Mouse (Mus musculus) activated CD4-positive, CD25-positive, alpha-beta regulatory T cell, adult 9 weeks (primary cell): ENCODE results near the gene Akap8l. TPM values are rescaled to one million over a fixed set of nuclear protein-coding genes. Genes with fewer than 3 reads are reported as not detected.

Experiments
- polyA plus RNA-seq: library from polyadenylated mRNA; unstranded; fragments of 100-300 nt; shearing (Covaris generic); gene quantifications from one replicate; pipeline ENCODE4 v1.2.1, GENCODE M21; 2017

Gene Akap8l
- 247 TPM for polyA plus RNA-seq

DNA sequence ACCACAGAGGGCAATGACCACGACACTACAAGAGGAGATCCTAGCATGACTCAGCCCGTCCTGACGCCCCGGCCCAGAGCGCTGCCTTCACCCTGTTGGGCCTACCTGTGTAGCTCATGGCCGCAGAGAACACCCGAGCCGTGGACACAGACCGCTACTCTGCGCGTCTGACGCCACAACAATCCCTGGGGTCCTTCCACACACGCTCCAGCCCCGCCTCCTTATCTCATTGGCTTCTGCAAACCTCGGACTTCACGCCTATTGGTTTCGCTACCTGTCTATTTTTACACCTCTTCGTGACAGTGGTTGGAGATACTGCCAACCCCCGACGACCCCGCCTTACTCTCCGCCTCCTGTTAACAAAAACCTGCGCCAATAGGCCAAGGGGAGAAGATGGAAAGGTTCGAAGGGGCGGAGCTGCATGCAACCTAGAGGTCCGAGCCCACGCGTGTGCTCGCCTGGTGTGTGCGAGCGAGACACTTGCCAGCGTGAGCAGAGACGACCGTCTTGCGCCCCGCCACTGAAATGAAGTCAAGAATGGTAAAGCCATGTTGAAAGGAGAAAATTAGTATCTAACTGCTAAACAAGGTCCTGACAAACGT lies at the start of gene Akap8l:
TSS of gene Akap8l (minus strand) at position 226 of the 602 bp plus-strand sequence.

DNA sequence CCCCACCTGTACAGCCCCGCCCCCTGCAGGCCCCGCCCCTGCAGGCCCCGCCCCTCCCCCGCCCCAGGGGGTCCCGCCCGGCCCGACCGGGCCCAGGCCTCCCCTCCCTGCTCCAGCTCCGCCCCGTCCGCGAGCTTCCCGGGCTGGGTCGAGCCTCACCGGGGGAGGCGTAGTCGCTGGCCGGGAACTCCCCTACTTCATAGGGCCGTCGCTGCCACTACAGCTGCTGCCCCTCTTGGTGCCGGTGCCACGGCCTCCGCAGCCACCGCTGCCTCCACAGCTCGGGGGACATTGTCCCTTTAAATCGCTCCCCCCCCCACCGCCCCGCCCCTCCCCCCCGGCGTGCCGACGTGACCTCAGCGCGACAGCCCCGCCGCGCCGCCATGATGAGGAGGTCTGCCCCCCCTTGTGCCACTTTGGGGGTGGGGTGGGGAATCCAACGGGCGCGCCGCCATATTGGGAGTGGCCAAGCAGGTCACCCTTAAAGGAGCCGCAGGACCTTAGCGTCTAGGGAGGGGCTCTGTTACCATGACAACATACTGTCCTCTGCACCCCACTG lies 38.8 kb upstream of the Akap8l start, which contains the start of gene Wiz:
TSS of gene Wiz (minus strand) at position 339 of the 559 bp plus-strand sequence.

DNA sequence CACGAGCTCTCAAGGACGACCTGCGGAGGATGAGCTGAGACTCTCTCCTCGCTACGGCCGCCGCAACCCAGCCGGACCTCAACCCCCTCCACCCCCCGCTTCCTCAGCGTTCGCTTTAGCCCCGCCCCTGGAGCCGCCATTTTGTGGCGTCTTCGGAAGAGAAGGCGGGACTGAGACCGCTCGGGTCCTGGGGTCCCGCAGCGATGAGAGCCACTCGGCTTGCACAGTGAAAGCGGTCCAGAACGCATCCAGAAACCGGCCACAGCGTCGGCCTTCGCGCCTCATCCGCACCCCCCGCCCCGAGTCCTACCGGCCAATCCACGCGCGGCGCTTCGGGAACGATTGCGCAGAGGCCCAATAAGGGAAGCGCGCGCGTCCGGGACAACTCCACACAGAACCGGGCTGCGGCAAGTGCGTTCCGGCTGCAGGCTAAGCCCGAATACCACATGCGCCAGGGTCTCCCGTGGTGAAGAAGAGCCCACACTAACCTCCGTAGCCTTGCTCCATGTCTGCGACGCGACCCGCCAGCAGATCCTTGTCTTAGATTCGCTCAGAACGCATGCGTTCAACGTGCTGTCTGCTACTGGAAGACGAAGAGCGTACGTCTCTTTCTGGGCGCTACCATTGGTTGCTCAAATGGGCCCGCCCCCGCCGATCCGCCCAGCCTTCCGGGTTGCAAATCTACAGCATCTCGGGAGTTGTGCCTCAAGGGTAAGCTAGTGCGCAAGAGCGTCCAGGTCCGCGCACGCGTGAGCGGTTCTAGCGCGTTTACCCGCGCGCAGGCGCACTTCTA lies 29.6 kb downstream of the Akap8l start, which contains the start of gene Akap8:
TSS of gene Akap8 (minus strand) at position 642 of the 793 bp plus-strand sequence.

DNA sequence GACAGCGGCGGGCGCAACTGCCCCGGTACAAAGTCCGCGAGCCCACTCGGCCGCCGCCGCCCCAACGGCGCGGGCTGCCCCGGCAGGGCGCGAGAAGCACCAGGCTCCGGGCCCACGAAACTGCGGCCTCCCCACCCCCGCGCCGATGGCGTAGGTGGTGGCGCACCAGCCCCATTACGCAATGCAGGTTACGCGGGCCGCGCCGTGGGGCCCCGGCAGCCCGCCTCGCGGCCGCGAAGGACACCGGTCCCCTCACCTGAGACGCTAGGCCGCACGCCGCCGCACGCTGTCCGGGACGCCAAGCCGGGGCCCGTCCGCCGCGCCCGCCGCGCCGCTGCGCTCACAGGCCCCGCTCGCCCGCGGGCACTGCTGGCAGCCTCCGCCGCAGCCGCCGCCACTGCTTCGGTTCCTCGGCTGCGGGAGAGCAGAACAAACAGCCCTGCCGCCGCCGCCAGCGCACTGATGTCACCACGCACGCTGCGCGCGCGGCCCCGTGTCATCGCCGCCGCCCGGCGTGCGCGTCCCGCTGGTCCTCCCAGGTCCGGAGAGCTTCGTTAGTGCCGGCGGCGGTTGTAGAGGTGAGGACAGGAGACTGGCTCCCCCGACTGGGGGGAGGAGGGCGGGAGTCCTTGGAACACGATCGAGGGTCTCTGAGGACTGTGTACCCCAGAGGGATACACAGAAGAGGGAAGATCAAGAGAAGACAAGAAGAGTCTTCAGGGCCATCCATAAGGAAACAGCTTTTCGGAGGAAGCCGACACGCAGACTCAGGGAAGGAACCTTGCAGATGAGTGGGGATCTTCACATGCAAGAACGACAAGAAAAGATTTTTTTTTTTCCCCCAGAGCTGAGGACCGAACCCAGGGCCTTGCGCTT lies 65.9 kb downstream of the Akap8l start, which contains the start of gene Brd4:
TSS of gene Brd4 (minus strand) at position 461 of the 876 bp plus-strand sequence.

Other genes starting within 250 kb of the Akap8l start
- gene Notch3, start 183.8 kb downstream of the Akap8l start, polyA plus RNA-seq, result not detected
- not detected for gene Ephx3, start 161.1 kb downstream of the Akap8l start, polyA plus RNA-seq
- gene Brd4, start 65.9 kb downstream of the Akap8l start, polyA plus RNA-seq, result 51.6 TPM
- gene Akap8, start 29.4 kb downstream of the Akap8l start, polyA plus RNA-seq, result 239 TPM
- gene Wiz, start 38.8 kb upstream of the Akap8l start, polyA plus RNA-seq, result 20.7 TPM
- 132 TPM for gene Rasal3, start 53.0 kb upstream of the Akap8l start, polyA plus RNA-seq
- 104 TPM for gene Pglyrp2, start 73.6 kb upstream of the Akap8l start, polyA plus RNA-seq
- gene Cyp4f39, start 102.1 kb upstream of the Akap8l start, polyA plus RNA-seq, result 1.5 TPM
- 5.2 TPM for gene Cyp4f17, start 155.4 kb upstream of the Akap8l start, polyA plus RNA-seq
- gene Cyp4f16, start 186.0 kb upstream of the Akap8l start, polyA plus RNA-seq, result 9.2 TPM